Mouse (Mus musculus) adrenal gland, adult (tissue): Measurements from ENCODE around the gene Olfr813.
"Not testable (repeated sequence)": the region's sequence is repeated elsewhere in the genome, so short reads cannot be mapped to it uniquely, and the experiment has no call there.

Experiments
- DNase-seq, 2 experiments: peaks; one replicate each; pipeline ENCODE4 v3.0.0; 2022 to 2023; ENCODE audit warnings: low spot score in 1 of 2; ENCODE audit not compliant: inconsistent age in 2 of 2

Gene Olfr813

DNA sequence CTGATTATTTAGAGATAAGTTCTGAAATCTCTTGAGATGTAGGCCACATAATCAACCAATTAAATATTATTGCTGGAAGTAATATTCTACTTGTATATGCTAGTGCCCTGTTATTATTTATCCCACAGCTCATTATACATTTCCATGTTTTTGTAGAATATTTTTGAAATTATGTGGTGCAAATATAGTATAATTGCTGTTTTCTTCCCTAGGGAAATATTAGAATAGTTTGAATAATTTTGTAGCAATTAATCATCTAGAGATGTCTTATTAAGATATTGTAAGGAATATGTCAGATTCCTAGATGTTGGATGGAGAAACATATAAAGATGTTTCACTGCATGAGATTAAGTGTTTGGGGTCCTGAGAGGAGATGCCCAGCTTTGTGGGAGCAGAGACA is at the start of gene Olfr813:
Olfr813 (plus strand) TSS at position 301 of the 400 bp plus-strand sequence.
- no peak for DNase-seq

GRCm38 (mm10) chr10:129845994-129846393 is 9.2 kb upstream of the Olfr813 start, which contains the start of gene Olfr812:
Olfr812 (minus strand) TSS chr10:129846094.
- no peak for DNase-seq

GRCm38 (mm10) chr10:129847343-129847742 is 7.8 kb upstream of the Olfr813 start:
- DNase-seq: no peak

GRCm38 (mm10) chr10:129879751-129880150 is 24.6 kb downstream of the Olfr813 start, which contains the start of gene Olfr814:
Olfr814 (minus strand) TSS chr10:129879851.
- DNase-seq: not testable (repeated sequence)

- not testable (repeated sequence) for DNase-seq
Measured at GRCm38 (mm10) chr10:129885496-129885895, 30.3 kb downstream of the Olfr813 start.

DNA sequence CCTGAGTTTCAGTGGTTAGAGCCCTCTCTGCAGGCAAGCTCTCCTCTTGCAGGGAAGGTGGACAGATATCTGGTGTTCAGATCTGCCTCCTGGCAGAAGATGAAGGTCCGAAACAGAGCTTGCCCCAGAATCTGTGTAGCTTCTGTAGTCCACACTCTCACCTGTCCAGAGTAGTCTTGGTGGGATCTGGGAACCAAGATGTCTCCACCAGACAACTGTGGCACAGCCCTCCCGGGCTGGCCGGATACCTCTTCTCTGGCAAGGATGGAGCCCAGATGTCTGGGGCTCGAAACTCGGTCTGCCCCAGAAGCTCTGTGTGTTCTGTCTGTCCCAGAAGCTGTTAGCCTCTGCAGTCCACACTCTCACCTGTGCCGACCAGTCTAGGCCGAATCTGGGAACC is 30.8 kb downstream of the Olfr813 start:
- DNase-seq: no peak

GRCm38 (mm10) chr10:129905767-129906166 is 50.6 kb downstream of the Olfr813 start, which contains the start of gene Olfr815:
Olfr815 (minus strand) TSS chr10:129905867.
- not testable (repeated sequence) for DNase-seq
